Mouse (Mus musculus) embryo, embryonic 9.5 days (tissue): ENCODE results near the gene Abcf1.
"Not testable (repeated sequence)": the region's sequence is repeated elsewhere in the genome, so short reads cannot be mapped to it uniquely, and the experiment has no call there.

ENCODE experiments used
- DNase-seq: peaks from one replicate; pipeline ENCODE4 v3.0.0-alpha.2; 2017; ENCODE audit errors: extremely low spot score

The Abcf1 gene

GRCm38 (mm10) chr17:35979401-35980362, 10.1 kb upstream of the Abcf1 start, which contains the start of the genes Gnl1 and Prr3:
Gene Gnl1 (plus strand): TSS chr17:35979851.
Gene Prr3 (minus strand): TSS chr17:35980236.
- peak; percentile 98 for DNase-seq

- DNase-seq: no peak
Observed at GRCm38 (mm10) chr17:35978811-35979400, 9.3 kb upstream of the Abcf1 start.

- no peak for DNase-seq
Observed at GRCm38 (mm10) chr17:35972131-35972530, 2.6 kb upstream of the Abcf1 start.

GRCm38 (mm10) chr17:35967621-35968020, 1.9 kb downstream of the Abcf1 start:
- no peak for DNase-seq

- no peak for DNase-seq
Observed at GRCm38 (mm10) chr17:35963279-35963678, 6.3 kb downstream of the Abcf1 start.

GRCm38 (mm10) chr17:35958533-35959223, 10.9 kb downstream of the Abcf1 start:
- DNase-seq: no peak

GRCm38 (mm10) chr17:35954665-35955064, 14.9 kb downstream of the Abcf1 start:
- no peak for DNase-seq

- DNase-seq: not testable (repeated sequence)
Observed at GRCm38 (mm10) chr17:35952559-35952958, 17.0 kb downstream of the Abcf1 start.

GRCm38 (mm10) chr17:35950946-35951345, 18.6 kb downstream of the Abcf1 start:
- not testable (repeated sequence) for DNase-seq

GRCm38 (mm10) chr17:35939941-35940340, 29.6 kb downstream of the Abcf1 start:
- DNase-seq: no peak

- DNase-seq: no peak
Observed at GRCm38 (mm10) chr17:35939108-35939507, 30.5 kb downstream of the Abcf1 start.

- peak; percentile 58 for DNase-seq
Observed at GRCm38 (mm10) chr17:35937700-35938348, 31.7 kb downstream of the Abcf1 start.

- DNase-seq: not testable (repeated sequence)
Observed at GRCm38 (mm10) chr17:35935763-35936162, 33.8 kb downstream of the Abcf1 start.

- no peak for DNase-seq
Observed at GRCm38 (mm10) chr17:35932608-35933007, 37.0 kb downstream of the Abcf1 start.

GRCm38 (mm10) chr17:35930627-35931026, 38.9 kb downstream of the Abcf1 start:
- DNase-seq: no peak

GRCm38 (mm10) chr17:35929534-35929933, 40.0 kb downstream of the Abcf1 start:
- DNase-seq: no peak

GRCm38 (mm10) chr17:35927471-35927870, 42.1 kb downstream of the Abcf1 start:
- no peak for DNase-seq

GRCm38 (mm10) chr17:35923281-35923680, 46.3 kb downstream of the Abcf1 start:
- no peak for DNase-seq

- DNase-seq: no peak
Observed at GRCm38 (mm10) chr17:35922566-35922965, 47.0 kb downstream of the Abcf1 start.

GRCm38 (mm10) chr17:35921710-35922109, 47.9 kb downstream of the Abcf1 start:
- DNase-seq: no peak

- DNase-seq: peak; percentile 61
Observed at GRCm38 (mm10) chr17:35920862-35921562, 48.5 kb downstream of the Abcf1 start.
